Mouse (Mus musculus) C2C12 (cell line): ENCODE data around the gene Swap70. TPM values are rescaled to one million over a fixed set of nuclear protein-coding genes. Genes with fewer than 3 reads are reported as not detected.

Source experiments
- H3K27me3 ChIP-seq: one replicate; pipeline ENCODE4 v1.6.1; 2011; ENCODE audit not compliant: control insufficient read depth, insufficient read depth, insufficient read length
- H3K36me3 ChIP-seq: one replicate; pipeline ENCODE4 v1.6.1; 2011; ENCODE audit not compliant: control insufficient read depth, insufficient read depth
- H3K4me3 ChIP-seq: one replicate; pipeline ENCODE4 v1.5.1; 2011; ENCODE audit warnings: mild to moderate bottlenecking, control low read depth; ENCODE audit not compliant: poor library complexity, insufficient read depth, severe bottlenecking
- H3K79me2 ChIP-seq: one replicate; pipeline ENCODE4 v1.6.1; 2011; ENCODE audit not compliant: control insufficient read depth, insufficient read depth
- H3K79me3 ChIP-seq: one replicate; pipeline ENCODE4 v1.6.1; 2011; ENCODE audit warnings: low read depth, control low read depth
- H3ac ChIP-seq: one replicate; pipeline ENCODE3; 2011; ENCODE audit warnings: low read depth; ENCODE audit not compliant: control insufficient read depth, insufficient read length
- CEBPB ChIP-seq: IDR thresholded peaks from one replicate; pipeline ENCODE4 v1.6.1; 2011; ENCODE audit warnings: low read depth, mild to moderate bottlenecking, control low read depth, moderate library complexity
- CTCF ChIP-seq: IDR thresholded peaks from one replicate; pipeline ENCODE4 v1.5.1; 2011; ENCODE audit not compliant: control insufficient read depth, insufficient read depth, insufficient read length
- FOSL1 ChIP-seq: IDR thresholded peaks from one replicate; pipeline ENCODE4 v1.8.0; 2011; ENCODE audit warnings: mild to moderate bottlenecking, low read length; ENCODE audit not compliant: poor library complexity, insufficient read depth, severe bottlenecking
- MAX ChIP-seq: IDR thresholded peaks from one replicate; pipeline ENCODE4 v1.6.1; 2011; ENCODE audit warnings: mild to moderate bottlenecking, control low read depth
- MYOD1 ChIP-seq: IDR thresholded peaks from one replicate; pipeline ENCODE4 v1.6.1; 2011; ENCODE audit warnings: low read depth; ENCODE audit not compliant: control insufficient read depth, insufficient read length
- MYOG ChIP-seq: IDR thresholded peaks from one replicate; pipeline ENCODE4 v1.6.1; 2011; ENCODE audit not compliant: control insufficient read depth, insufficient read length; ENCODE audit errors: extremely low read depth
- USF1 ChIP-seq: IDR thresholded peaks from one replicate; pipeline ENCODE4 v1.6.1; 2011; ENCODE audit warnings: low read depth, mild to moderate bottlenecking, control low read depth, moderate library complexity
- polyA plus RNA-seq: library from polyadenylated mRNA; unstranded; fragments of >200 nt; fragmentation: generic; extraction: Trizol; gene quantifications from one replicate; pipeline ENCODE4 v1.2.1, GENCODE M21; 2012; ENCODE audit warnings: missing spikeins

The Swap70 gene
- polyA plus RNA-seq, 1 experiment: 16.0 TPM

- H3ac ChIP-seq: no peak overlapping the region
- H3K79me2 ChIP-seq: no peaks in the 10 kb centered on the region
- H3K27me3 ChIP-seq: no peaks in the 10 kb centered on the region
- TF ChIP-seq USF1 (no peak), MYOD1 (no peak), CTCF (no peak), FOSL1 (no peak), MAX (no peak), MYOG (no peak), CEBPB (no peak)
- no peaks in the 10 kb centered on the region for H3K79me3 ChIP-seq
- no peaks in the 10 kb centered on the region for H3K36me3 ChIP-seq
- no peak overlapping the region for H3K4me3 ChIP-seq
Measured at GRCm38 (mm10) chr7:110307741-110308140, 86.2 kb downstream of the Swap70 start.

- H3K79me2 ChIP-seq: no peaks in the 10 kb centered on the region
- TF ChIP-seq FOSL1: no peak
- no peak for TF ChIP-seq CEBPB
- no peak for TF ChIP-seq MYOG
- no peak for TF ChIP-seq MYOD1
- no peak for TF ChIP-seq CTCF
- TF ChIP-seq USF1: no peak
- TF ChIP-seq MAX: no peak
- H3K36me3 ChIP-seq: no peaks in the 10 kb centered on the region
- H3ac ChIP-seq: no peak overlapping the region
- H3K4me3 ChIP-seq: no peak overlapping the region
- H3K27me3 ChIP-seq: no peaks in the 10 kb centered on the region
- no peaks in the 10 kb centered on the region for H3K79me3 ChIP-seq
Measured at GRCm38 (mm10) chr7:110309246-110309645, 87.7 kb downstream of the Swap70 start.

- peak overlapping the region; percentile 10 for H3ac ChIP-seq
- H3K79me2 ChIP-seq: no peaks in the 10 kb centered on the region
- no peaks in the 10 kb centered on the region for H3K27me3 ChIP-seq
- H3K36me3 ChIP-seq: peaks cover 5% of the 10 kb centered on the region
- no peak overlapping the region for H3K4me3 ChIP-seq
- no peak for TF ChIP-seq MAX
- peak; percentile 13 for TF ChIP-seq MYOD1
- H3K79me3 ChIP-seq: no peaks in the 10 kb centered on the region
Measured at GRCm38 (mm10) chr7:110313392-110314055, 92.0 kb downstream of the Swap70 start.

GRCm38 (mm10) chr7:110314401-110314890 lies 92.9 kb downstream of the Swap70 start:
- H3K4me3 ChIP-seq: no peak overlapping the region
- no peaks in the 10 kb centered on the region for H3K27me3 ChIP-seq
- H3K79me3 ChIP-seq: no peaks in the 10 kb centered on the region
- no peak for TF ChIP-seq MYOD1
- TF ChIP-seq MAX: no peak
- TF ChIP-seq FOSL1: no peak
- no peak for TF ChIP-seq MYOG
- no peak for TF ChIP-seq USF1
- TF ChIP-seq CTCF: no peak
- TF ChIP-seq CEBPB: no peak
- no peak overlapping the region for H3ac ChIP-seq
- no peaks in the 10 kb centered on the region for H3K79me2 ChIP-seq
- peaks cover 5% of the 10 kb centered on the region for H3K36me3 ChIP-seq

- TF ChIP-seq CEBPB: no peak
- no peak for TF ChIP-seq MAX
- TF ChIP-seq USF1: no peak
- TF ChIP-seq CTCF: no peak
- Histone ChIP-seq H3K4me3 (no peak overlapping the region), H3K27me3 (no peaks in the 10 kb centered on the region), H3K79me2 (no peaks in the 10 kb centered on the region), H3ac (no peak overlapping the region), H3K79me3 (no peaks in the 10 kb centered on the region), H3K36me3 (peaks cover 5% of the 10 kb centered on the region)
Measured at GRCm38 (mm10) chr7:110315352-110315751, 93.8 kb downstream of the Swap70 start.

GRCm38 (mm10) chr7:110317412-110317811 lies 95.9 kb downstream of the Swap70 start:
- no peaks in the 10 kb centered on the region for H3K79me3 ChIP-seq
- no peaks in the 10 kb centered on the region for H3K27me3 ChIP-seq
- H3ac ChIP-seq: no peak overlapping the region
- no peak overlapping the region for H3K4me3 ChIP-seq
- no peaks in the 10 kb centered on the region for H3K79me2 ChIP-seq
- TF ChIP-seq MYOG: no peak
- no peak for TF ChIP-seq MYOD1
- TF ChIP-seq FOSL1: no peak
- TF ChIP-seq CTCF: no peak
- TF ChIP-seq MAX: no peak
- TF ChIP-seq USF1: no peak
- no peak for TF ChIP-seq CEBPB
- peaks cover 5% of the 10 kb centered on the region for H3K36me3 ChIP-seq
